Mouse (Mus musculus): ENCODE measurements around the gene P4hb.
A peak's percentile ranks its signal among the peaks of the same experiment; 100 is the strongest.
"Not testable (repeated sequence)": the region's sequence is repeated elsewhere in the genome, so short reads cannot be mapped to it uniquely, and the experiment has no call there.

The P4hb gene

GRCm38 (mm10) chr11:120597240-120598235, 24.5 kb upstream of the P4hb start:
- DNase-seq, result no peak

- DNase-seq, result no peak
Measured at GRCm38 (mm10) chr11:120588531-120588930, 15.5 kb upstream of the P4hb start.

GRCm38 (mm10) chr11:120583937-120584336, 10.9 kb upstream of the P4hb start:
- no peak for DNase-seq

GRCm38 (mm10) chr11:120582982-120583293, 9.9 kb upstream of the P4hb start:
- DNase-seq, result not testable (repeated sequence)

- peak in 1 of 2 experiments; percentile 62 for DNase-seq
Measured at GRCm38 (mm10) chr11:120582268-120582981, 9.4 kb upstream of the P4hb start.

- peak; percentile 93 for DNase-seq
Measured at GRCm38 (mm10) chr11:120581490-120582267, 8.6 kb upstream of the P4hb start, which contains the start of gene Arhgdia. TSS of gene Arhgdia (minus strand) at chr11:120581624.

GRCm38 (mm10) chr11:120580871-120581331, 7.8 kb upstream of the P4hb start:
- DNase-seq, result peak; percentile 67 to 72

GRCm38 (mm10) chr11:120580190-120580589, 7.1 kb upstream of the P4hb start:
- peak; percentile 49 to 54 for DNase-seq

GRCm38 (mm10) chr11:120579316-120580107, 6.5 kb upstream of the P4hb start:
- DNase-seq, result peak; percentile 59 to 85

GRCm38 (mm10) chr11:120578694-120579243, 5.7 kb upstream of the P4hb start:
- DNase-seq, result peak in 1 of 2 experiments; percentile 11

GRCm38 (mm10) chr11:120578024-120578693, 5.1 kb upstream of the P4hb start:
- DNase-seq, result no peak

GRCm38 (mm10) chr11:120577211-120578023, 4.4 kb upstream of the P4hb start:
- peak in 1 of 2 experiments; percentile 18 for DNase-seq

GRCm38 (mm10) chr11:120576365-120576981, 3.4 kb upstream of the P4hb start:
- no peak for DNase-seq

GRCm38 (mm10) chr11:120575940-120576339, 2.9 kb upstream of the P4hb start:
- DNase-seq, result no peak

- no peak for DNase-seq
Measured at GRCm38 (mm10) chr11:120575046-120575445, 2.0 kb upstream of the P4hb start.

- no peak for DNase-seq
Measured at GRCm38 (mm10) chr11:120574278-120574600, 1.2 kb upstream of the P4hb start.

- DNase-seq, result no peak
Measured at GRCm38 (mm10) chr11:120573585-120574277, 678 bp upstream of the P4hb start.

GRCm38 (mm10) chr11:120572417-120572751, 669 bp downstream of the P4hb start:
- no peak for DNase-seq

GRCm38 (mm10) chr11:120571754-120572416, 1.2 kb downstream of the P4hb start:
- DNase-seq, result no peak
